Mouse (Mus musculus) left cerebral cortex, adult 11 months (tissue): ENCODE measurements around the gene Nt5c.
"Not testable (repeated sequence)": the region's sequence is repeated elsewhere in the genome, so short reads cannot be mapped to it uniquely, and the experiment has no call there.

ENCODE experiments used
- DNase-seq: peaks from one replicate; pipeline ENCODE4 v3.0.0; 2022; ENCODE audit warnings: low spot score

Nt5c gene

DNA sequence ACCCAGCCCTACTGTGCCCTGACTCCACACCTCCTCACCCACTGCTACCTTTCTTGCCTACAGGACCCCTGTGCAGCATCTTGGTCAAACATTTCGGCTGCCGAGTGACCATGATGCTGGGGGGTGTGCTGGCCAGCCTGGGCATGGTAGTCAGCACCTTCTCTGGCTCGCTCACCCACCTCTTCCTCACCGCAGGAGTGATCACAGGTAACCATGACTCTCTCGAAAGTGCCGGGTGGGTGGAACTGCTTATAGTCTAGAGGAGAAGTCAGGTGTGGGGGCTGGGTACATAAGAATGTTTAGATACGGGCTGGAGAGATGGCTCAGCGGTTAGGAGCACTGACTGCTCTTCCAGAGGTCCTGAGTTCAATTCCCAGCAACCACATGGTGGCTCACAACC lies 26.8 kb downstream of the Nt5c start:
- DNase-seq: no peak

- DNase-seq: no peak
Observed at GRCm38 (mm10) chr11:115463397-115463796, 28.3 kb downstream of the Nt5c start.

DNA sequence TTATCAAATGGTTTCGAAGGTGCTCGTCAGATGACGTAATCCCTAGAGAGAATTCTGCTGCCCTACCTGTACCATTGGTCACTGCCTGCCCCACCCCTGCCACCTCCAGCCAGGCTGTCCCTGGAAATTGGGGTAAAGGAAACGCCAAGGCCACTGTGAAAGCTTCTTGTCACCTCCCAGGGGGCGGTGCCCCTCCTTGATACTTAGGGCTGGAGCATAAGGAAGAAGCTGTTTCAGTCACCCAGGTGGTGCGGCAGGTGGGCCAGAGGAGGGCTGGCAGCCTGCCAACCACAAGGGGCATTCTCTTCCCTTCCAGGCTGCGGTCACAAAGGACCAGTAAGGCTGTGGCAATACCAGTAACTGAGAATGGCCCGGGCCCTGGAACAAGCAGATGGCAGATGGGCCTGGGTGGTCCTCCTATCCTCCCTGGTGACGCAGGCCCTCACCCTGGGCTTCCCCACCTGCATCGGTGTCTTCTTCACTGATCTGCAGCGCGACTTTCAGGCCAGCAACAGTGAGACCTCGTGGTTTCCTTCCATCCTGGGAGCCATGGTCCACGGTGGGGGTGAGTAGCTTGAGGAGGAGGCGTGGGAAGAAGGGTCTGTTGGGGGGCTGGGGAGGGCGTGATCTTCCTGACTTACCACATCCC lies 29.3 kb downstream of the Nt5c start, which contains the start of gene Slc16a5:
TSS of gene Slc16a5 (plus strand) at position 232 of the 649 bp plus-strand sequence.
- DNase-seq: no peak

DNA sequence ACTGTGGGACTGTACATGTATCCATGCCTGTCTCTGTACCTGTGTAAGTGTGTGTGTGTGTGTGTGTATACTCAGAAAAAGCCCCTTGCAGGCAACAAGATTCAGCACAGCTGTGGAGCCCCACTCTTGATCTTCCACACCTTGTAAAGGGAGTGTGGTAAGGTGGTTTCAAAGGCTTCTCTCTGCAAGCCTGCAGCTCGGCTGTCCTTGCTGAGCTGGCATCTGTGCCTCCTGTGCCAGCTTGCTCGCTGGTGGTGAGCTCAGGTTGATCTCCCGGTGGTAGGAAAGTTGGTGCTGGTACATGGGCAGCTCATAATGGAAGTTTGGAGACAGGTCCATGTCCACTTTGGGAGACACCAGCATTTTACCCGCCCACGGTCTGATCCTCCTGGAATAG lies 29.8 kb downstream of the Nt5c start:
- no peak for DNase-seq

DNA sequence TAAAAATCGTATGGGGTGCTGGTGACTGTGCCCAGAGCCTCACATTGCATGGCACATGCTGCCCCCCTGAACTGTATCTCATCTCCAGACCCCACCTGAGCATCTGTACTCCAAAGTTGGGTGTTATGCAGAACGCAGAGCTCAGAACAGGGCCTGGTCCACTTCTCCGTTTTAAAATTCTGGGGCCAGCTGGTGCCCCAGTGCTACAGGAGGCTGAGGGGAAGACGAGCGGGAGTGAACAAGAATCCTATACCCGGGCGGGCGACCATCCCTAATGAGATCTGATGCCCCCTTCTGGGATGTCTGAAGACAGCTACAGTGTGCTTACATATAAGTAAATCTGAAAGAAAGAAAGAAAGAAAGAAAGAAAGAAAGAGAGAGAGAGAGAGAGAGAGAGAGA lies 30.7 kb downstream of the Nt5c start:
- DNase-seq: no peak

DNA sequence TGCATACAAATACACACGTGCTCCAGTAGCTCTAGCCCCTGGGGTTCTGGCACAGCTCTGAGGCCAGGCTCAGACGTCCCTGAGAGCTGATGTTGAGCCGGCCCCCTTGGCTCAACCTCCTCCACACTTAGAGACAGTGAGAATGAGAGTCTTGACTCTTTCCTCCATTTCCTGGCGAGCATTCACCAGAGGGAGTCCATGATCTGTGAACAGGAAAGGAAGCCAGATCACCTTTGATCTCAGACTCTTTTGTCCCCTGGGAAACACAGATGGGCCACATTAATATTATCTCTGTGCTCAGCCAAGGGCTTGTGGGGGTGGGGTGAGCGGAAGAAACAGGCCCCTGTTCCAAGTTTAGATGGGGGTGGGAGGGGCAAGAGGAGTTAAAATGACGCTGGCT lies 34.3 kb downstream of the Nt5c start:
- DNase-seq: no peak

DNA sequence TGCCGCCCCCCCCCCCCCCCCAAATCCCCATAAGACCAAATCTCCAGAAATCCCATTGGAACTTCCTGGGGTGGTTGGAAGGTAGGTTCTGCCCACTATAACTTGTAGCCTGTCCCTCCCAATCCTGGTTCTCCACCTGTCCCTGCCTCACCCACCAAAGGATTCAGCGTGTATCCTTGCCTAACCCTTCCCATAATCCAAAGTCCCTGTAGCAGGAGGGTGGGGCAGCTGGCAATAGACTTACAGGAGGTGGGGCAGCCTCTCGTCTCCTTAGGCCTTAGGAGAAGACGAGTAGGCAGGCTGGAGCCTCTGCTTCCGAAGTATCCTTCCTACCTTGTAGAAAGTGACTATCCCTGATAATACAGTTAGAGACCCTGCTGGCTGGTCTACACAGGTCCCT lies 35.5 kb downstream of the Nt5c start:
- no peak for DNase-seq

DNA sequence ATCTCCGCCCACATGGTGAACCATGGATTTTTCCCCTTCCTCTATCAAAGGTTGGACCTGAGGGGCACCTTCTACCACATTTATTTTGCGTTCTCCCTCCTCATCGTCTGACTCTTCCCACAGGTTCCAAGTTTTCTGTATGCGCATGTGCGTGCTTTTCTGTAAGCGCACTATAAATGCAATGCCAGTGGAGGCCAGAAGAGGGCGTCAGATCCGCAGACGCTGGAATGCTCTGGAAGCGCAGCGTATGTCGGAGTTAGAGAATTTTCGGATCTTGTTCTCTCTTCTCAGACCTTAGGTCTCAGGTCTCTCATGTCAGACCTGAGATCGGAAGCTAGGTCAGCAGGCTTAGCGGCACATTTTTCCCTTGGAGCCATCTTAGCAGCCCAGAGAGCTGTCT lies 36.0 kb downstream of the Nt5c start:
- no peak for DNase-seq

- DNase-seq: not testable (repeated sequence)
Observed at GRCm38 (mm10) chr11:115454822-115455221, 36.8 kb downstream of the Nt5c start.

- DNase-seq: no peak
Observed at GRCm38 (mm10) chr11:115453306-115453705, 38.4 kb downstream of the Nt5c start.

GRCm38 (mm10) chr11:115452281-115452860 lies 39.3 kb downstream of the Nt5c start:
- DNase-seq: no peak

DNA sequence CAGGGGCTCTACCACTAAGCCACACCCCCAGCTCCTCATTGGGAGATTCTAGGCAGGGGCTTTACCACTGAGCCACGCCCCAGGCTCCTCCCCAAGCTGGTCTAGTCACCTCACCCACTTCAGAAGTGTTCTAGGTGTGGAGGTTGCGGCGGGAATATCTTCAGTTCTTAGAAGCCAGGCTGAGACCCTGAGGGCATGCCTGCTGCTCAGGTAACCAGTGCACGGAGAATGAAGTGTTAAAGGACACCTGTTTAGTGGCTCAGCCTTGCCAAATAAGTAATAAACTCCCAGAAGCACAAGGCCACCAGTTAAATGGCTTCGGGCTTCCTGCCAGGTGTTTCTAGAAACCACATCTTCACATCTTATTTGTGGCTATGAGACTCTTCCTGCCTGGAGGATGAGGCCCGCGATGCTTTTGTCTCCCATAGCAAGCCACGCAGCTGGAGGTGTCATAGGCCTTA lies 39.9 kb downstream of the Nt5c start:
- DNase-seq: no peak

GRCm38 (mm10) chr11:115450176-115450575 lies 41.5 kb downstream of the Nt5c start:
- no peak for DNase-seq

GRCm38 (mm10) chr11:115448998-115449397 lies 42.7 kb downstream of the Nt5c start:
- no peak for DNase-seq

DNA sequence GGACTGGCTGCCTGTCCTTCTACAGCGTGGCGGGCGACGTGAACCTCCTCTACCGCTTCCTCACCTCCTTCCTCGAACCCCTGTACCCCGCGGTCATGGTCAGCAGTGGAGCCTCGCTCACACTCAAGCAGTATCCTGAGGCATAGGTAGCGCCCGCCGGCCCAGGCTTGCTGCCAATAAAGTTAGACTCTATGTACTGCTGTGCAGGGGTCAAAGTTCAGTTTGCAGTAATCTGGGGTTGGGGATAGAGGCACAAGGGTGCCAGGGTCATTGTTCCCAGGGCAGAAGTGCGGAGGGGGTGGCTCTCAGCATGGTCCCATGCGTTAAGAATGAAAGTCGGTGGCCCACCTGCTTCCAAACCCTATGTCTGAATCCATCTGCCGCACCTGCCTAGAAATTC lies 43.6 kb downstream of the Nt5c start:
- no peak for DNase-seq

- no peak for DNase-seq
Observed at GRCm38 (mm10) chr11:115447321-115447885, 44.3 kb downstream of the Nt5c start.

- no peak for DNase-seq
Observed at GRCm38 (mm10) chr11:115446906-115447305, 44.8 kb downstream of the Nt5c start.

DNA sequence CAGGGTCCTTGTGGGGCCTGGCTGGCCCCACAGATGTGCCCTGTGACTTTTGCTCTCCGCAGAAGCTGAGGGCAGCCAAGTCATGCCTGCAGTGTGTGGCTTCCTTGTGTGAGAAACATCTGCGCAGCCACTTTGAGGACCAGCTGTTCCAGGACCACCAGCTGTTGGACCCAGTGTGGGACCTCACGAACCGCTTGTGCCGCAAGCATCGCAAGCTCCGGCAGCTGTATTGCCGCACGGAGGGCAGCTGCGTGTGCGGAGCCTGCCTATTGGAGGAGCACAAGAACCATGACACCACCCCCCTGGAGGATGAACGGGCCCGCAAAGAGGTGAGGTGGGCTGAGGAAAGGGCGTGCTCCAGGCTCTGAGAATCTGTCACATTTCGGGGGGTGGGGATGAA lies 50.2 kb downstream of the Nt5c start:
- no peak for DNase-seq
